Mouse (Mus musculus): ENCODE results near the gene Tomm40. TPM values are rescaled to one million over a fixed set of nuclear protein-coding genes. Genes with fewer than 3 reads are reported as not detected.

Tomm40 gene
- polyA plus RNA-seq (2015; fragmentation: Nextera tagmentation; extraction: Ambion mirVana): 117 and 134 TPM in 2 replicates

DNA sequence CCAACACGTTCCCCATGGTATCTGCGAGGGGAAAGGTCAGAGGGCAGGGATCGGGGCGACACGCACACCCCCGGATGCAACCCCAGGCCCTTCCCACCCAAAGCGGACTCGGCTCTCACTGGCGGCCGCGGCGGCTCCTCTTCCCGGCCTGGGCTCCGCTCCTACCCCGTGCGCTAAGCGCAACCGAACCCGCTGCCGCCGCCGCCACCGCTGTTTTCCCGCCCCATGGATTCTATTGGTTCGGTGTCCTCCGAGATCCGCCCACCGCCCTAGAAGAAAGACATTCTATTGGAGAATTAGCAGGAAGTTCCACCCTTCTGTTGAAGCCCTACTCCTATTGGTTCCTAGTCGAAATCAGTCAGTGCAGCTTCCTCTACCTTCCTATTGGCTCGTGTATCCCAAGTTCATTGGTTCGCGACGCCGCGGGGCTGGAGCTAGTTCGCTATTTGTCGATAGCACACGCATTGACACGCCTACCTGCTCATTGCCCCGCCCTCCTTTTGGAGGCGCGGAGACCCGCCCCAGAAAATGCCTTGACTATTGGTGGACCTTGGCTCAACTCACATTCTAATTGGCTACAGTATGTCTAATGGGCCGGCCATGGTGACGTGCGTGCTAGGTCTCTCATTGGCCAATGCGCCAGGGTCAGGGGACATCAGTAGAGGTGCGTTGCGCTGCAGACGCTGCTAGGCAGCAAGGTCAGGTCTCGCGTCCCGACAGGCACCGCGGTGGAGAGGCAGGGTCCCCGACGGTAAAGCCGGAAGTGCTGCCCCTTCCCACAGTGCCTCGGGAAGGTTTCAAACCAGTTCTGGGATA is at the start of gene Tomm40:
TSS of gene Tomm40 (minus strand) at position 200 of the 816 bp plus-strand sequence.
- Histone ChIP-seq H3K9ac (peak within 1 kb of the TSS; percentile 97), H3K4me1 (replicated peaks) (peaks cover 24% of the 10 kb centered on the region), H3K9me3 (0 out of 2 replicates have a peak, but pooled peaks cover 1% of the 10 kb centered on the region), H3K27me3 (no peaks in the 10 kb centered on the region), H3K27ac (replicated peaks) (peak within 1 kb of the TSS; percentile 84), H3K4me3 (peak within 1 kb of the TSS; percentile 98), H3K4me2 (peak within 1 kb of the TSS; percentile 98), H3K36me3 (peaks cover 34% of the 10 kb centered on the region)
- ATAC-seq (ENCODE audit: low read depth): peak; percentile 99
- under 1% methylated on average over 59 of the region's 59 CpGs for WGBS

GRCm38 (mm10) chr7:19764581-19764980 is 49.3 kb upstream of the Tomm40 start:
- no peak overlapping the region for H3K9ac ChIP-seq
- WGBS: 92% methylated on average over 8 of the region's 9 CpGs
- ATAC-seq (ENCODE audit: low read depth): no peak
- no peak overlapping the region for H3K4me3 ChIP-seq
- H3K9me3 ChIP-seq: no peaks in the 10 kb centered on the region
- no peaks in the 10 kb centered on the region for H3K36me3 ChIP-seq
- H3K4me1 ChIP-seq (replicated peaks): peaks cover 3% of the 10 kb centered on the region
- no peak overlapping the region for H3K4me2 ChIP-seq
- no peak overlapping the region for H3K27ac ChIP-seq (replicated peaks)
- peaks cover 17% of the 10 kb centered on the region for H3K27me3 ChIP-seq

GRCm38 (mm10) chr7:19763829-19764477 is 48.7 kb upstream of the Tomm40 start:
- 87% methylated on average over 13 of the region's 13 CpGs for WGBS
- Histone ChIP-seq H3K27ac (replicated peaks) (no peak overlapping the region), H3K9ac (no peak overlapping the region), H3K9me3 (no peaks in the 10 kb centered on the region), H3K4me1 (replicated peaks) (no peaks in the 10 kb centered on the region), H3K4me3 (no peak overlapping the region), H3K27me3 (peaks cover 11% of the 10 kb centered on the region), H3K36me3 (no peaks in the 10 kb centered on the region), H3K4me2 (no peak overlapping the region)
- ATAC-seq (ENCODE audit: low read depth): no peak

DNA sequence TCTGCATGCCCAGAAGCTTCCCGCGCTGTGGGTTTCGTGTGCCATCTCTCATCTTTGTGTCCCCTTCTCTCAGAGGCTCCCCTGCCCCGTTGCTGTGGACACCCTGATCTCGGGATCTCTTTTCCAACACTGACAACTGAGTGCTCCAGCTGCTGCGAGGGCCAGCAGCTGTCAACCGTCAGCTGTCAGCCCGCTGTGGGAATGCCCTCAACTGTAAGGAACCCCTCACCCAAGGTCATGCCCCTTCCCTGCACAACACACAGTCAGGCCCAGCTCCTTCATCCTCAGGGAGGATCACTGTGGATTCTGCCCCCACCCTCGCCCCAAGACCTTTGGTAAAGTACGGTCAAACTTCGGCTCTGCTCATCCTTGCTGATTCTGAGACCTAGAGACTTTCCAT is 47.0 kb upstream of the Tomm40 start:
- Histone ChIP-seq H3K4me3 (no peak overlapping the region), H3K27ac (replicated peaks) (no peak overlapping the region), H3K4me1 (replicated peaks) (no peaks in the 10 kb centered on the region), H3K9ac (no peak overlapping the region), H3K36me3 (no peaks in the 10 kb centered on the region), H3K27me3 (no peaks in the 10 kb centered on the region), H3K9me3 (no peaks in the 10 kb centered on the region), H3K4me2 (no peak overlapping the region)
- ATAC-seq (ENCODE audit: low read depth): no peak
- WGBS: 90% methylated on average over 11 of the region's 11 CpGs

- H3K36me3 ChIP-seq: no peaks in the 10 kb centered on the region
- ATAC-seq (ENCODE audit: low read depth): no peak
- no peak overlapping the region for H3K9ac ChIP-seq
- 92% methylated on average over 13 of the region's 13 CpGs for WGBS
- H3K27ac ChIP-seq (replicated peaks): no peak overlapping the region
- no peaks in the 10 kb centered on the region for H3K27me3 ChIP-seq
- no peak overlapping the region for H3K4me2 ChIP-seq
- no peaks in the 10 kb centered on the region for H3K9me3 ChIP-seq
- no peaks in the 10 kb centered on the region for H3K4me1 ChIP-seq (replicated peaks)
- no peak overlapping the region for H3K4me3 ChIP-seq
These were observed 44.8 kb upstream of the Tomm40 start for GRCm38 (mm10) chr7:19760021-19760420.

DNA sequence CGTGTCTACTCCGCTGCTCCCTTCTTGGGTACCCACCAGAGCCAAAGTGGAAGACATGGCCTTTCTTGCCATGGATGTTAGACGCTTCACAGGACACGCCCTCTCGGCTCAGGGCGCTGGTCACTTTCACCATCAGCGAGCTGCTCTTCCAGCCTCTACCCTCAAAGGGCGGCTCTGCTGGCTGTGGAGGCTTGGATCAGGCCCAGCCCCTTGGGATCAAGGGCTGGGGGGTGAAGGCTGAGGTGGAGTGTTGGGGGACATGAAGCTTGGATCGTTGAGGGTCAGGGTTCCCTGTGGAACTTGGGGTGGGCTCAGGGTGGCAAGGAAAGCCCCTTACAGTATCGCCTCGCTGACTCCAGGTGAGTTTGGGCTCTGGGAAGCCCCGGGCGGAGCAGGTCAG is 43.4 kb upstream of the Tomm40 start:
- Histone ChIP-seq H3K27ac (replicated peaks) (no peak overlapping the region), H3K4me2 (no peak overlapping the region), H3K9me3 (no peaks in the 10 kb centered on the region), H3K27me3 (no peaks in the 10 kb centered on the region), H3K4me1 (replicated peaks) (no peaks in the 10 kb centered on the region), H3K9ac (no peak overlapping the region), H3K36me3 (no peaks in the 10 kb centered on the region), H3K4me3 (no peak overlapping the region)
- 92% methylated on average over 13 of the region's 13 CpGs for WGBS
- ATAC-seq (ENCODE audit: low read depth): no peak

GRCm38 (mm10) chr7:19755851-19756786 is 40.9 kb upstream of the Tomm40 start:
- H3K9me3 ChIP-seq: no peaks in the 10 kb centered on the region
- 0 out of 2 replicates have a peak, but pooled peaks have one; percentile 16 for ATAC-seq (ENCODE audit: low read depth)
- WGBS: 79% methylated on average over 22 of the region's 24 CpGs

GRCm38 (mm10) chr7:19755008-19755407 is 39.8 kb upstream of the Tomm40 start:
- WGBS: 94% methylated on average over 2 of the region's 2 CpGs
- ATAC-seq (ENCODE audit: low read depth): no peak
- Histone ChIP-seq H3K27me3 (no peaks in the 10 kb centered on the region), H3K4me1 (replicated peaks) (peaks cover 7% of the 10 kb centered on the region), H3K4me3 (no peak overlapping the region), H3K9ac (no peak overlapping the region), H3K27ac (replicated peaks) (no peak overlapping the region), H3K4me2 (no peak overlapping the region), H3K9me3 (no peaks in the 10 kb centered on the region), H3K36me3 (no peaks in the 10 kb centered on the region)

More at GRCm38 (mm10) chr7:19755851-19756786, 40.9 kb upstream of the Tomm40 start:
- H3K4me1 ChIP-seq (replicated peaks): no peaks in the 10 kb centered on the region
- no peak overlapping the region for H3K27ac ChIP-seq (replicated peaks)
- no peak overlapping the region for H3K4me3 ChIP-seq
- H3K4me2 ChIP-seq: no peak overlapping the region
- H3K27me3 ChIP-seq: no peaks in the 10 kb centered on the region
- H3K9ac ChIP-seq: no peak overlapping the region
- no peaks in the 10 kb centered on the region for H3K36me3 ChIP-seq

DNA sequence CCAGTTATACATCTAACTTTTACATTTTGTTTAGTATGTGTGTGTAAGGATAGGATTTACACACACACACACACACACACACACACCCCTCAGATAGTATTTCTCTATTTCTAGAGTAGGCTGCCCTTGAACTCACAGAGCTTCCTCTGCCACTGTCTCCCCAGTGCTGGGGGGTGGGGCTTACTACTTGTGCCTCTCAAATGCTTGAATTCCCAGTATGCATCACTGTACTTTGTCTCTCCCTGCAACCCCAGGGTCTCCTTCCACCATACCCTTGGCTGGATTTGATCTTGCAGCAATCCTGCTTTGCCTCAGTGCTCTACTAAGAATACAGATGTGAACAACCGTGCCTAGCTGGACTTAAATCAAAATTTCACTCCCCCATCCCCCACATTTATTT is 38.8 kb upstream of the Tomm40 start:
- no peaks in the 10 kb centered on the region for H3K36me3 ChIP-seq
- H3K27ac ChIP-seq (replicated peaks): no peak overlapping the region
- H3K27me3 ChIP-seq: no peaks in the 10 kb centered on the region
- no peak for ATAC-seq (ENCODE audit: low read depth)
- H3K4me1 ChIP-seq (replicated peaks): peaks cover 8% of the 10 kb centered on the region
- WGBS: 82% methylated on average over 1 of the region's 1 CpGs
- H3K9ac ChIP-seq: no peak overlapping the region
- H3K4me2 ChIP-seq: no peak overlapping the region
- no peak overlapping the region for H3K4me3 ChIP-seq
- no peaks in the 10 kb centered on the region for H3K9me3 ChIP-seq

- Histone ChIP-seq H3K9ac (no peak overlapping the region), H3K27ac (replicated peaks) (no peak overlapping the region), H3K36me3 (no peaks in the 10 kb centered on the region), H3K27me3 (no peaks in the 10 kb centered on the region), H3K4me1 (replicated peaks) (peaks cover 10% of the 10 kb centered on the region), H3K4me3 (no peak overlapping the region), H3K9me3 (no peaks in the 10 kb centered on the region), H3K4me2 (no peak overlapping the region)
- WGBS: 81% methylated on average over 7 of the region's 7 CpGs
- ATAC-seq (ENCODE audit: low read depth): no peak
These were observed 38.3 kb upstream of the Tomm40 start for GRCm38 (mm10) chr7:19753587-19753986.

GRCm38 (mm10) chr7:19752652-19753051 is 37.4 kb upstream of the Tomm40 start:
- H3K9ac ChIP-seq: no peak overlapping the region
- H3K4me1 ChIP-seq (replicated peaks): peaks cover 19% of the 10 kb centered on the region
- H3K4me3 ChIP-seq: no peak overlapping the region
- ATAC-seq (ENCODE audit: low read depth): no peak
- no peaks in the 10 kb centered on the region for H3K9me3 ChIP-seq
- no peak overlapping the region for H3K27ac ChIP-seq (replicated peaks)
- WGBS: 69% methylated on average over 8 of the region's 8 CpGs
- no peak overlapping the region for H3K4me2 ChIP-seq
- no peaks in the 10 kb centered on the region for H3K27me3 ChIP-seq
- H3K36me3 ChIP-seq: no peaks in the 10 kb centered on the region

- Histone ChIP-seq H3K36me3 (no peaks in the 10 kb centered on the region), H3K9ac (no peak overlapping the region), H3K4me3 (no peak overlapping the region), H3K9me3 (no peaks in the 10 kb centered on the region), H3K27me3 (no peaks in the 10 kb centered on the region), H3K4me2 (peak overlapping the region; percentile 90; the same call in 1 of the 2 replicates), H3K27ac (replicated peaks) (no peak overlapping the region), H3K4me1 (replicated peaks) (peaks cover 34% of the 10 kb centered on the region)
- WGBS: 67% methylated on average over 4 of the region's 4 CpGs
- ATAC-seq (ENCODE audit: low read depth): no peak
These were observed 35.8 kb upstream of the Tomm40 start for GRCm38 (mm10) chr7:19751070-19751383.

Measured in neural tube, embryonic 13.5 days (tissue).